Mouse (Mus musculus) liver, embryonic 11.5 days (tissue): Measurements from ENCODE around the gene Commd8. TPM values are rescaled to one million over a fixed set of nuclear protein-coding genes. Genes with fewer than 3 reads are reported as not detected.
"Not testable (repeated sequence)": the region's sequence is repeated elsewhere in the genome, so short reads cannot be mapped to it uniquely, and the experiment has no call there.

Source experiments
- ATAC-seq: fragments of 200-750 bp; cut with Nextera tagmentation; replicated peaks from 2 replicates; pipeline ENCODE4 v1.8.0; 2017; ENCODE audit warnings: moderate number of reproducible peaks, mild to moderate bottlenecking, moderate TSS enrichment, moderate library complexity; ENCODE audit not compliant: low FRiP score
- DNase-seq: peaks from one replicate; pipeline ENCODE4 v3.0.0-alpha.2; 2017; ENCODE audit warnings: low spot score
- H3K27ac ChIP-seq: fragments of 300-500 bp; sonication (generic); 2 replicates; pipeline ENCODE4 v1.5.1; 2014; ENCODE audit warnings: mild to moderate bottlenecking, low read depth, low read length, control low read depth
- H3K27me3 ChIP-seq: fragments of 300-500 bp; sonication (generic); replicated peaks from 2 replicates; pipeline ENCODE4 v1.6.1; 2014; ENCODE audit warnings: low read length, mixed read lengths; ENCODE audit not compliant: control insufficient read depth, insufficient read depth
- H3K36me3 ChIP-seq: fragments of 300-500 bp; sonication (generic); 2 replicates; pipeline ENCODE4 v1.6.1; 2014; ENCODE audit warnings: mild to moderate bottlenecking, low read length, moderate library complexity, mixed read lengths; ENCODE audit not compliant: control insufficient read depth, insufficient read depth
- H3K4me1 ChIP-seq: fragments of 300-500 bp; sonication (generic); replicated peaks from 2 replicates; pipeline ENCODE4 v1.6.1; 2014; ENCODE audit warnings: low read length, mixed read lengths; ENCODE audit not compliant: control insufficient read depth, insufficient read depth
- H3K4me2 ChIP-seq: fragments of 300-500 bp; sonication (generic); 2 replicates; pipeline ENCODE4 v1.6.1; 2014; ENCODE audit warnings: mild to moderate bottlenecking, control low read depth, moderate library complexity
- H3K4me3 ChIP-seq: fragments of 300-500 bp; sonication (generic); 2 replicates; pipeline ENCODE4 v1.5.1; 2014; ENCODE audit warnings: low read depth, low read length, control low read depth
- H3K9ac ChIP-seq: fragments of 300-500 bp; sonication (generic); 2 replicates; pipeline ENCODE4 v1.6.1; 2014; ENCODE audit warnings: low read depth, low read length, control low read depth
- H3K9me3 ChIP-seq: fragments of 300-500 bp; sonication (generic); 2 replicates; pipeline ENCODE4 v1.6.1; 2016; ENCODE audit warnings: low read length, inconsistent platforms, mixed read lengths; ENCODE audit not compliant: control insufficient read depth
- WGBS: fragments of 180-500 bp; shearing (Covaris S2); extraction: QIAGEN DNeasy Blood & Tissue Kit; methylation state at CpG from one replicate; pipeline ENCODE4 v1.1.7; 2014; 5-methylcytosine and 5-hydroxymethylcytosine counted together
- polyA plus RNA-seq: library from polyadenylated mRNA; unstranded; fragments of >200 nt; fragmentation: Nextera tagmentation; extraction: Ambion mirVana; gene quantifications from 2 replicates; pipeline ENCODE4 v1.2.1, GENCODE M21; 2014

Commd8 gene
- polyA plus RNA-seq, 1 experiment from 2014 or later, result 125 TPM

DNA sequence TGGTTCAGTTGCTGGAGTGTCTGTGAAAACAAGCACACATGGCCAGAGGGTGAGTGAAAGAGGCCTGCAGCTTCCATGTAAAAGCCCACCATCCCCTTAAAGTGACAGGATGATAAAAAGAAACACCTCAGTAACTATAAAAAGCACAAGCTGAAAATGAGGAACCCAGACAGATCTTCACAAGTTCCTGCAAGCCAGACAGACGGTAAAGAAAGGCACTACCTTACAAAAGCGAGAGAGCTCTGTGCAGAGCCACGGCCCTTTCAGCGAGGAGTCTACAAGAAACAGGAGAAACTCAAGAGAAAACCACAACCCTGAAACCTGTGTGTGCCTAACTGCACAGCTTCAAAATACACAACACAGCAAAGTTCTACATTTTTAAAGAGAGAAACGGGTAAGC is 5.1 kb downstream of the Commd8 start:
- Histone ChIP-seq H3K4me1 (peaks cover 18% of the 10 kb centered on the region), H3K36me3 (peaks cover 36% of the 10 kb centered on the region), H3K4me2 (no peak overlapping the region), H3K27me3 (no peaks in the 10 kb centered on the region), H3K9me3 (no peaks in the 10 kb centered on the region), H3K4me3 (no peak overlapping the region), H3K9ac (no peak overlapping the region), H3K27ac (no peak overlapping the region)
- 54% methylated on average over 5 of the region's 5 CpGs for WGBS
- no peak for ATAC-seq
- no peak for DNase-seq

DNA sequence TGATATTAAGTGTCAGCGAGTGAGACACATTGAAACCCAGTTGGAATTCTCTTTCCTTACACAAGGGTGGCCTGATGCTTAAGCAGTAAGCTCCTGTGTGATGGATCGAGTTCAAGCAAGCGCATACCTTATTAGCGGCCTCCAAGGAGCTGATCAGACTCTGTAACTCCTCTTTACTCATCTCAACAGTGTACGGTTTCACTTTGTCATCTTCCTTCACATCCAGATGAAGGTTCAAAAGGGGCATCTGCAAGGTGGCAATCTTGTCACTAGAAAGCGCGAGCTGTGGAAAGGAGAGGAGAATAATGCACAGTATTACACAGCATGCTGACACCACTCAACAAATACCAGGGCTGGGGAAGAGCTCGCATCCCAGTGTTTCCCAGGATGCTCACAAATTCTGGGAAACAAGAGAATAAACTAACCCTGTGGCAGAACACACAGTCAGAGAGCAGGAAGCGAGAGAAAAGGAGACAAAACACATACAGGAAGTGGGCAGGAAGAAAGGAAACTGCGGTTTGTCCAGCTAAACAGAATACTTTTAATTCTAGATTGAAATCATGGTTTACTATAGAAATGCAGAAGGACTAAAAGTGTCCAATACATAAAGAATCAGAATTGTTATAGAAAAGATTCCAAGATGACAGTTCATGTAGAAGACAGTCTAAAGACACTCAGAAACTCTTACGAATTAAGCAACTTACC is 7.1 kb downstream of the Commd8 start:
- Histone ChIP-seq H3K4me1 (peaks cover 2% of the 10 kb centered on the region), H3K27ac (no peak overlapping the region), H3K9me3 (no peaks in the 10 kb centered on the region), H3K9ac (no peak overlapping the region), H3K27me3 (no peaks in the 10 kb centered on the region), H3K4me3 (no peak overlapping the region), H3K36me3 (peaks cover 41% of the 10 kb centered on the region), H3K4me2 (no peak overlapping the region)
- 72% methylated on average over 11 of the region's 11 CpGs for WGBS
- DNase-seq, result no peak
- ATAC-seq, result no peak

DNA sequence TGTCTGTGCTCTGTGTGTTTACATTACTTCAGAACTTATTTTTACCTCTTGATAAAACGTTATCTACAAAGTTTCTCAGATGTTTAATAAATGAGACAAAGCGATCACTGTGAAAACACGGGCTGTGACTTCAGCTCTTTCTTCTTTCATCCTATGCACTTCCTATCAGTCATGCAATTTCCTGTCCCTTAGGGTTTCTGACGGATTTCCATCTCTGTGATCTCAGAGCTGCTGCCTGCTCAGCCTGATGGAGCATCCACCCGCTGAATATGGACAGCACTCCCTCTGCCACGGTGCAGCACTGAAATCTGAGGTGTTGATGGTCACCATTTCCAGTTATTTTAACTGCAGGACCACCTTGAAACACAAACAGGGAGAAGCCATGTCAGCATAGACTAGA is 8.5 kb downstream of the Commd8 start:
- H3K36me3 ChIP-seq, result peaks cover 41% of the 10 kb centered on the region
- no peak overlapping the region for H3K27ac ChIP-seq
- DNase-seq (no peak), ATAC-seq (no peak)
- 65% methylated on average over 6 of the region's 6 CpGs for WGBS
- no peaks in the 10 kb centered on the region for H3K9me3 ChIP-seq
- H3K9ac ChIP-seq, result no peak overlapping the region
- no peak overlapping the region for H3K4me2 ChIP-seq
- H3K4me1 ChIP-seq, result no peaks in the 10 kb centered on the region
- H3K27me3 ChIP-seq, result no peaks in the 10 kb centered on the region
- no peak overlapping the region for H3K4me3 ChIP-seq

DNA sequence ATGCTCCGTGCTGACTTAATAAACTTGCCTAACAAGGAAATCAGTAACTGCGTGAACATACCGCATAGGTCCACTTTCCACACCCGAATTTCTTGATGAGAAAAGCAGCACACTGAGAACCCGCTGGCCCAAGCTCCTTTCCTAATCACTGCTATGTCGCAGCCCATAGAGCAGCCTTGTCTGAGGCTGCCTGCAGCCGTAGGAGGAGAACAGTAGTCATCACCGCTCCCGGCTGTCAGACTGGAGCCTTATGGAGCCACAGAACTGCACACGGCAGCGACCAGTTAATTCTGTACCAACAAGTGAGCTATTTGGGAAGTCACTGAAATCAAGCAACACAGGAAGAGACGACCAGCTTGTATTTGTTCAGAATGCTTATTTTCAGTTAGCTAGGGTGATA is 9.3 kb downstream of the Commd8 start:
- Histone ChIP-seq H3K9me3 (no peaks in the 10 kb centered on the region), H3K27ac (no peak overlapping the region), H3K4me3 (no peak overlapping the region), H3K27me3 (no peaks in the 10 kb centered on the region), H3K4me2 (no peak overlapping the region), H3K36me3 (peaks cover 39% of the 10 kb centered on the region), H3K9ac (no peak overlapping the region), H3K4me1 (no peaks in the 10 kb centered on the region)
- DNase-seq, result no peak
- ATAC-seq, result no peak
- WGBS, result 89% methylated on average over 12 of the region's 12 CpGs

DNA sequence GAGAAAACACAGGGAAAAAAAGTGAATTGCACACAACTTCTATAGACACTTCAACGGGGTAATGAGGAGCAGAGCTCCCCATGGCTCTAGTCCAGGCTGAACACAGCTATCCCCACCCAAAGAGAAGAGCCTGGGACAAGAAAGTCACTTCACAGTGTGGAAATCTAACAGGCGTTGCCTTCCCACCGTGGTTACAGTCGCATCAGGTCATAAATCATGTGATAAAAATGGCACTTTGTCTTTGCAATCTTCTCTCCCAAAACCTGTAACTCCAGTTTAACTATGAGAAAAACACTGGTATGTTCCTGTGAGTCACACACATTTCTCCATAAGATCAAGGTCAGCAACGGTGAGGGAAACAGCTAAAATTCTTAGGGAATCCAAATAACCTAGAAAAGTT is 11.4 kb downstream of the Commd8 start:
- no peaks in the 10 kb centered on the region for H3K27me3 ChIP-seq
- ATAC-seq, result no peak
- H3K9me3 ChIP-seq, result no peaks in the 10 kb centered on the region
- no peak overlapping the region for H3K4me3 ChIP-seq
- H3K4me2 ChIP-seq, result no peak overlapping the region
- DNase-seq, result no peak
- H3K9ac ChIP-seq, result no peak overlapping the region
- H3K36me3 ChIP-seq, result peaks cover 31% of the 10 kb centered on the region
- H3K27ac ChIP-seq, result no peak overlapping the region
- H3K4me1 ChIP-seq, result no peaks in the 10 kb centered on the region
- WGBS, result 84% methylated on average over 5 of the region's 5 CpGs

DNA sequence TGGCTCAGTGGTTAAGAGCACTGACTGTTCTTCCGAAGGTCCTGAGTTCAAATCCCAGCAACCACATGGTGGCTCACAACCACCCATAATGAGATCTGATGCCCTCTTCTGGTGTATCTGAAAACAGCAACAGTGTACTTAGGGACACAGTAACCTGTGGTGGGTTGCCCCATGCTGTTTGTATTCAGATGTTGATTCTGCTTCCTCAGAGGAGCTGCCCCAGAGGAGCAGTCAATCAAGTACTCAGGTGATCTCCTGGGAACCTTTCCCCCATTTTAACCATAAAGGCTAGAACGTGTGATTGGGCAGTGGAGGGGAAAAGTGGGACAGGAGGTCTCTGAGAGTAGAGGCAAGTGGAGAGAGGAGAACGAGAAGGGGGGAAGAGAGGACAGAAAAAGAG is 12.3 kb downstream of the Commd8 start:
- not testable (repeated sequence) for H3K4me1 ChIP-seq, H3K27me3 ChIP-seq, H3K4me3 ChIP-seq, H3K9ac ChIP-seq, H3K9me3 ChIP-seq, H3K4me2 ChIP-seq, ATAC-seq, DNase-seq, H3K27ac ChIP-seq
- 85% methylated on average over 3 of the region's 3 CpGs for WGBS
- peaks cover 24% of the 10 kb centered on the region for H3K36me3 ChIP-seq

DNA sequence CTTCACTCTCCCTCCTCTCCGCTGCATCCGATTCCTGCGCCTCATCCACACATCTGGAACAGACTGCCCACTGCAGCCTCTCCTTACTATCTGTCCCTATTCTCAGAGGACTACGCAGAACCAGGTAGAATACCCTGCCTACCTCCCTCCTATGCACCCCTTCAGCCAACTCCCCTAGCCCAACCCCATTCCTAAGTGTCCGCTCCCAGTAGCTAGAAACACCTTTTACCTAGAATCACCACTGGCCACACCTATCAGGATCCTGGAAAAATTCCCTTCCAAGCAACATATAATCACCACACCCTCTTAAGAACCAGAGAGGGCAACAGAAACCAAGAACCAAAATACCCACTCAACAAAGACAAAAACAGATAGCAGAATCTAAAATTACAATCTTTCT is 17.1 kb downstream of the Commd8 start:
- Histone ChIP-seq H3K27ac (no peak overlapping the region), H3K4me3 (no peak overlapping the region), H3K9ac (no peak overlapping the region), H3K27me3 (no peaks in the 10 kb centered on the region), H3K4me2 (no peak overlapping the region), H3K9me3 (no peaks in the 10 kb centered on the region), H3K36me3 (no peaks in the 10 kb centered on the region), H3K4me1 (no peaks in the 10 kb centered on the region)
- no peak for DNase-seq
- WGBS, result 93% methylated on average over 5 of the region's 5 CpGs
- no peak for ATAC-seq

DNA sequence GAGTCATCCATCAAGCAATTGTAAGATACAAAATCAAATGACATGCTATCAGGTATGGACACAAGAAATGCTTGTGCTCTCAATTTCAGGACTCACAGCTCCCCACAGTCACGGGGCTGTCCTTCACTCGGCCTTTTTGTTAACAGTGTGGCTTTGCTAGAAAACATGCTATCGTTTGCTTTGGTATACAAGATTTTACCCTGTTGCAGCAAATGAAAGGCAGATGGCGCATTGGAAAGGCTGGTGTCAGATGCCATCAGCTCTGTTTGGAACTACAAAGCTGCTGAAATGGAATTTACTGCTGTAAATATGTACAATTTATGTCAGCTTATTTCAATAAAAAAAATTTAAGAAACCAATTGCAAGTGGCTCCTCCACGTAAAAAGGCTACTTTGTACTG is 19.3 kb downstream of the Commd8 start:
- H3K27me3 ChIP-seq, result no peaks in the 10 kb centered on the region
- no peak for ATAC-seq
- H3K36me3 ChIP-seq, result no peaks in the 10 kb centered on the region
- H3K9me3 ChIP-seq, result no peaks in the 10 kb centered on the region
- no peak overlapping the region for H3K4me3 ChIP-seq
- WGBS, result 76% methylated on average over 5 of the region's 5 CpGs
- H3K27ac ChIP-seq, result no peak overlapping the region
- no peak overlapping the region for H3K4me2 ChIP-seq
- no peaks in the 10 kb centered on the region for H3K4me1 ChIP-seq
- DNase-seq, result no peak
- H3K9ac ChIP-seq, result no peak overlapping the region

DNA sequence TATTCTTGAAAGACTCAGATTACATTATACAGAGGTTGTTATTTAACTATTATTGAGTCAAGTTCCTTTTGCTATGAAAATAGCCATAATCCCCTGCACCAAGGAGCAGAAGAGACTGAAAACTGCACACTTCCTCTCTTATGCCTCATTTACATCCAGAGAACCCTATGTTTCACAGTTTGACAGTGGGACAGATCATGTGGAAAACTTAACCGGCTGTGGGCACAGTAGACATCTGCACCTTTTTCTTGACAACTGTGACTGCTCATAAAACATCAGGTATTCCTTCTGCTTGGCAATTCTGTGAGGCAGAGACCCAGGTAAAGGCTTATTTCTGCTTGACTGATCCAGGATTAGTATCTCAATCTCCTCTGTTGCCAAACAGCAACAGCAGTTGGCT is 28.4 kb downstream of the Commd8 start:
- whole genome bisulfite sequencing, result 74% methylated on average over 1 of the region's 1 CpGs
- Histone ChIP-seq H3K36me3 (no peaks in the 10 kb centered on the region), H3K27me3 (no peaks in the 10 kb centered on the region), H3K4me2 (no peak overlapping the region), H3K4me1 (no peaks in the 10 kb centered on the region), H3K9me3 (no peaks in the 10 kb centered on the region), H3K9ac (no peak overlapping the region), H3K4me3 (no peak overlapping the region), H3K27ac (no peak overlapping the region)
- no peak for DNase-seq
- no peak for ATAC-seq
